Mouse (Mus musculus): Measurements from ENCODE around the gene Elf3.

Gene Elf3

DNA sequence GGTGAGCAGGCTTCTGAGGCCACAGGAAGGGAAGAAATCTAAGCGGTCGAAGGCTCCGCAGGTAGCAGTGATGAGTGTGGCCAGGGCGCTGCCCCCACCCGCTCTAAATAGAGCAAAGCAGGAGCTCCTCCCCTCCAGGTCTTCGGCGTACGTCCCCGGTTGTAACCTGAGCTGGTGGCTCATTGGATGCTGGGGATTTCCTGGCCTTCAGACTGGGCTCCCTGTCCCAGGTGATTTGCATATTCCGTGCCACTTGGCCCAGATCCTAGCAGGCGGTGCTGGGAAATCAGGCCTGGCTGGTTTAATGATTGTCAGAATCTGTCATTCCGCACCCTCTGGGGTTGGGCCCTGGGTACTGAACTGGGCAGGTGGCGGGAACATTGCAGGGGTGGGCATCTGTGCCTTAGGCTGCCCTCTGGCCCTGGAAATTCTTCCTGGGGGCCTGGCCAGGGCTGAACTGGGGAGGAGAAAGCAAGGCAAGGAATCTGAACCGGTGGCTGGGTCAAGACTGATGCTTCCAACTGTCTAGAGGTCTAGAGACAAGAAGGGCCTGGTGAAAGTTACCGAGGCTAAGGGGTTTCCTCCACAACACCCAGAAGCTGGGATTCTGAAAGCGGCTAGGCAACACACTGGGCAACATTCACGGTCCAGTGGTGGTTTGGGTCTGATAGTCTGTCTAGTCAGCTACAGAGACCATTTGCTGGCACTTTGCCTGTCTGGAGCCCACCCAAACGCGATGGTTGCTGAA lies at the start of gene Elf3:
Gene Elf3 (minus strand): TSS at position 189 of the 748 bp plus-strand sequence.
- no peak for DNase-seq (ENCODE audit: extremely low read depth, low read depth)

DNA sequence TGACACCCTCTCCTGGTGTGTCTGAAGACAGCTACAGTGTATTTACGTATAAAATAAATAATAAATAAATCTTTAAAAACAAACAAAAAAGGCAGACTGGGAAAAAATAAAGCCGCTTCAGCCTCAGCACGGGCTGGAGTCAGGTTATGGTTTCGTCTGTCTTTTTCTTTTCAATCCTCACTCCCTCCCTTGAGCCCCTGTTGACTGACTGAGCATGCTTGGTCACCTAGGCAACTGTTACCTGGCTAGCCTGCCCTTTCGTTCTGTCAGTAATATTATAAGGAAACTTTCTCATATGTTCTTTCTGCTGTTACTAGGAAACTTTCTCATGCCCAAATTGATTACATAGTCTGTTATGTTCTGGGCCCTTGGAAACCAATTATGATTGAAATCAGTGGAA lies 32.5 kb upstream of the Elf3 start:
- no peak for DNase-seq (ENCODE audit: extremely low read depth, low read depth)

DNA sequence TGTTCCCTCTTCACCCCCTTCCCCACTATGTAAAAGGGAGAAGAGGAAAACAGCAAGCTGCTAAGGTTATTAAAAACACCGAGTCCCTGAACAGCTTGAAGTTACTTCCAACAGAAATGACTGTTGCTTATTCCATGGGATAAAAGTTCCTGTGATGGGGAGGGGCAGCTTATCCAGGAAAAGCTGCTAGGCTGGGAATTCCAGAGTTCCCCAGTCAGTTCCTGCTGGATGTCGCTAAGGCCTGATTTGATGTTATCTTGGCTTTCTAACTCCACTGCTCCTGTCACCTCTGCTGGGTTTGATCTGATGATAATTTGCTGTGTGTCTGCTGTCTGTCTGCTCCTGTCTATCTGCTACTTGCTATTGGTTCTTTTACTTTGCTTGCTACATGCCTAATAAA lies 27.9 kb upstream of the Elf3 start:
- no peak for DNase-seq (ENCODE audit: extremely low read depth, low read depth)

DNA sequence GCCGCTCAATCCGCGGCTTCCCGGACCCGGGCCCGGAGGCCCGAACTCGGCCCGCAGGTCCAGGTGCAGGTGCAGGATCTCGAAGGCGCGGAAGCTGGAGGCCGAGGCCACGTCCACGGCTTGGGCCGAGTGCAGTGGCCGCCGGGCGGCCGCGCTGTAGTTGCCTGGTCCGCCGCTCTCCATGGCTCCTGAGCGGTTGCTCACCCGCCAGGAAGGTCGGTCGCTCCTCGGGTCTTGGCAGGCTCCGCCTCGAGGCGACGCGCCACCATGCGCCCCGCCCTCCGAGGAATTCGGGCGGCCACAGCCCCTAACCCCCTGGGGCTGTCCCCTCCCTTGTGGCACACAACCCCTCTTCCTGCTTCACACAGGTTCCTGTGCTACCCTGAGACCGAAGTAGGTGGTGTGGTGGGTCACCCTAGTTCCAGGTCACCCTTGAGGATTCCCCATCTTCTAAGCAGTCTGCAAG lies 25.5 kb upstream of the Elf3 start, which contains the start of gene Rnpep:
Gene Rnpep (minus strand): TSS at position 259 of the 466 bp plus-strand sequence.
- peak; percentile 22 for DNase-seq (ENCODE audit: extremely low read depth, low read depth)

DNA sequence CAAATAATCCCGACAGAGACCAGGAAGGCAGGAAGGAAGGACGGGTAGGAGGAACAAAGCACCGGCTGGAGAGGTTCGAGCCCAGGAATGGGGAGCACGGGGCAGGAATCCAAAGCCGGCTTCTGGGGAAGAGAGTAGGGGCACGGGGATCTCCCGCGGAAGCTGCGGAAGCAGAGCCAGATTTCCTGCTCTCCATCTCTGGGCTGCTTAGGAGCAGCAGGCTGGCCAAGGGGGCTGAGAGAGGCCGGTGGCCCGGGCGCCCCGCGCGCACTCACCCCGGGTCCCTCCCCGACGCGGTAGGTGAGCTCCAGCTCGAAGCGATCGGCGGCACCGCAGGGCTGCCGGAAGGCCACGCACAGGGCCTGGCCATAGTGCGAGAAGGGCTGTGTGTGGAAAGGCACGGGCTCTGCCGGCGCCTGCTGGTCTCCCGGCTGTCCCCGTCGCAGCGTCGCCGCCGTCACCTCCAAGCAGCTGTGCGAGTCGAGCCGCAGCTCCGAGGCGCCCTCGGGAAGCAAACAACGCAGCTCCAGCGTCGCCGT lies 25.0 kb upstream of the Elf3 start:
- no peak for DNase-seq (ENCODE audit: extremely low read depth, low read depth)

DNA sequence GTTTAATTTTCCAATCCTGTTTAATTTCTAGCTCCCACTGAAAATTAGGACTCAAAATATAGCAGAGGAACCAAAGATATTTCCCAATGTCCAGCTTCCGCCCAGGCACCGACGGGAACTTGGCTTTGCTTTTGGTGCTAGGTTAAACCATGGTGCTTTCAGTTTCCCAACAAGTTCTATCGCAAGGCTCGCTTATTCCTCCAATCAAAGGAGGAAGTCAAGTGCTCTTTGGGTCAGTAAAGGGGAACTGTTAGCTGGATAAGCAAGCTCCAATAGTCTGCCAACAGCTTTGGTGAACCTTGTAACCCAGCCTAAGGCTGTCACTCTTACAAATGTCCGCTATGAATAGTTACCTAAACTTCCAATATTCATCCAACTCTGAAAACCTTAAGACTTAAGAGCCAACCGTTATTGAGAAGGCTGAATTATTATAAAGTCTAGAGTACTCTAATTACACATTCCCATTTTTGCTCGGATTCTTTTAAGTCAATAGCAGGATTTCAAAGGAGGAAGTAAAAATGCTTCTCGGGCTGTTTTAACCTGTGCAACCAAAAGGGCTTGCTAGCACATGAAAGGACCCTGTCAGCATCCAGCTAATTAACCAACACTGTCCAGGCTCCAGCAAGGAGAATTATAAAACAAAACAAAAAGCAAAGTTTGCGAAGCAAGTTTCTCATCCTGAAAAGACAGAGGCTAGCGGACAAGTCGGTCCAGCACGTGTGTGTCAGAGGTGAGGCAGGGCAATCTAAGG lies 24.3 kb upstream of the Elf3 start:
- DNase-seq (ENCODE audit: extremely low read depth, low read depth) = peak; percentile 70

DNA sequence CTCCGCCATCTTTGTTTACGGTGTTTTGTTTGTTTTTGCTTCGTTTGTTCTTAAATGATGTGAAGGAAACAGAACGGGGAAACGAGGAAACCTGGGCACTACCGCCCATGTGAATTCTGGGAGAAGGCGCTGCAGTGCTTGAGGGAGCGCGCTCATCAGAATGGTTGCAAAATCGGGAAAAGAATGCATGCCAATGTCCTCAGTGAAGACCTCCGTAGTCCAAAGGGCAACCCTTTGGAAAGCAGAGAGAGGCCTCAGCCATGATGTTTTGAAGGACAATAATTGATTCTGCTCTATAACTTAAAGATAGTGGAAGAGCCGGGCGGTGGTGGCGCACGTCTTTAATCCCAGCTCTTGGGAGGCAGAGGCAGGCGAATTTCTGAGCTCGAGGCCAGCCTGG lies 23.5 kb upstream of the Elf3 start:
- DNase-seq (ENCODE audit: extremely low read depth, low read depth) = no peak

DNA sequence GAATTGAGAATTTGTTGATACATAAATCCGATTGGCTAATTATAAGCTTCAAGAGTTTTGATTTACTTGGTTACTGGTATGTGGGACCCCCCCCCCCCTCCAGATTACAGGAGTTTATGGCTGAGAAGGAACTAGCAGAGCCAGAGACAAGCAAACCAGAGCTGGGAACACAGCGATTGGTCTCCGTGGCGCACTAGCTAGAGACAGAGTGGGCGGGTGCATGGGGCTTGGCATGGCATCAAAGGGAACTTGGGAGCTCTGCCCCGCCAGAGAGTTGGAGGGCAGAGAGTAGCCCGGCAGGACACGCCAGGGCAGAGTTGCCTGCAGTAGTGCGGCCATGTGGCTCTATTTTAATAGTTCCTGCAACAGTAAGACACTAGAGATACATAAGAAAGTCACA lies 22.3 kb upstream of the Elf3 start:
- DNase-seq (ENCODE audit: extremely low read depth, low read depth) = no peak

DNA sequence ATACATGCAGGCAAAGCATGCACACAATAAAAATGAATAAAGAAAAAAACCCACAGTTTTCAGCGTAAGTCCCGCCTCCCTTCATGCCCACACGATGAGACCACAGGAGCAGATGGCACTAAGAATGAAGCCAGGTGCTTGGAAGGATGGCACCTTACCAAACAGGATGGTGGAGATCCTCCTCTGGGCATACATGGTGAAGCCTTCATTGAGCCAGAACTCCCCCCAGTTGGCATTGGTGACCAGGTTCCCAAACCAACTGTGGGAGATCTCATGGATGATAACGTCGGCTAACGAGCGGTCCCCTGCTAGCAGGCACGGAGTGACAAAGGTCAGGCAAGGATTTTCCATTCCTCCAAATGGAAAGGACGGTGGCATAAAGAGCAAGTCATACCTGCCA lies 13.0 kb upstream of the Elf3 start:
- no peak for DNase-seq (ENCODE audit: extremely low read depth, low read depth)

DNA sequence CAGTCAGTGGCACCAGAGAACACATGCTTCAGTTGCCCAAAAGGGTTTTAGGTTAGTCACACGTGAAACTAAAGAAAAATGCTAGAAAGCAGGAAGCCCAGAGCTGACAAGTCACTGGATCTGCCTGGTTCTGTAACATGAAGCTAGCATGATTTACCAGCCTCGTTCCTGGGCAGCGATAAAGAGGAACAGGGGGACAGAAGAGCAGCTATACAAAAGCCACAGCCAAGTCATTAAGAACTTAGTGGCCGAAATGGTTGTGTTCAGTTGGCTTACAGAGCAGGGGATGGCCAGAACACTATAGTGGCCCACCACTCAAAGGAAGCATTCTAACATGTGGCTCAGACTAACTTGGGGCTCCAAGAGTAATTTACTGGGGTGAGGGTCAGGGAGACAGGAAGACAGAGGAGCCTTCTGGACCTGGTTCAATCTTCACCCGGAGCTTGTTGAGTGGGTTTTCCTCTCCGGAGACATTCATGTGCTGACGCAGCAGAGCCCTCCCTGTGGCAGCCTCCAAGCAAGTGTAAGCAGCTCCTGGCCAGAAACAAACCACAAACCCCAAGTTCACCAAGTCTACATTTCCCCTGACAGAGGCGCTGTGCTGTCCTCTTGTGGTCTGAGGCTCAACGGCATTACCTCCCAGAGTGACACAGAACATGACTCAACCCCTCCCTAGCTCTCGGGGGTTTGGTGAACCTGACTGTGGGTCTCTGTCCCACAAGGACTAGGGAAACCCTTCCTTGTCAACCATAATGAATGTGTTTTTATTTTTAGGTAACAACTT lies 9.5 kb upstream of the Elf3 start:
- DNase-seq (ENCODE audit: extremely low read depth, low read depth) = no peak

DNA sequence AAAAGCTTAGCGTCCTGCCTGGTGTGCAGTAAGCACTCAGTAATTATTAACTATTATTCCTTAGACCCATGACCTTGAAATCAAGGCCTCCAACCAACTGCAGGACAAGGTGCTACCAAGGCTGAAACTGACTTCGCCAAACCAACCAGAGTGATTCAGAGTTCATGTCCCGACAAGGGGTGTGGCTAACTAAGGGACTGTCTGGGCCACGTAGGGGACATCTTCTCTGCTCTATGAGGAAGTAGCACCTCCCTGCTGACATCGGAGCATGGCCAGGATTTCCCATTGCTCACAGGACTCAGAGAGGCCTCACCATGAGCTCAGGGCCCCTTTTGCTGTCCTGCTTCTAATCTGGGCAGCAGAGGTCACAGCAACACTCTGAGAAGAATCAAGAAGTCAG lies 7.5 kb upstream of the Elf3 start:
- no peak for DNase-seq (ENCODE audit: extremely low read depth, low read depth)

DNA sequence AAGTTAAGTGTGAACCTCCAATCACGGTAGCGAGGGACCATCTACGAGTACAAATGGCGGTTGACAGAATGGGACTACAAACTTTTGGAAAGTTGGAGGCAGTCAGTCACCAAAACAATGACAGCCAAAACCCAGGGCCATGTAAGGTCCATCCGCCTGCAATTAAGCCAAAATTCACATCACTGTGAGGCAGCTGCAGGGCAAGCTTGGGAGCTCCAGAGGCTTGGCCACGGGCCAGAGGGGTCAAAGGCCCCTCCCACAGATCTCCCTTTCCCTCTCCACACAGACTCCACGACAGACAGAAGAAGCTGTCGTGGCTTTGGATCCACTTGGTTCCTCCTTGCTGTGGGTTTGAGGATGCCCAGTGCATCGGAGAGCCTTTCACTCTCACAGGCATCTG lies 4.9 kb upstream of the Elf3 start:
- DNase-seq (ENCODE audit: extremely low read depth, low read depth) = no peak

DNA sequence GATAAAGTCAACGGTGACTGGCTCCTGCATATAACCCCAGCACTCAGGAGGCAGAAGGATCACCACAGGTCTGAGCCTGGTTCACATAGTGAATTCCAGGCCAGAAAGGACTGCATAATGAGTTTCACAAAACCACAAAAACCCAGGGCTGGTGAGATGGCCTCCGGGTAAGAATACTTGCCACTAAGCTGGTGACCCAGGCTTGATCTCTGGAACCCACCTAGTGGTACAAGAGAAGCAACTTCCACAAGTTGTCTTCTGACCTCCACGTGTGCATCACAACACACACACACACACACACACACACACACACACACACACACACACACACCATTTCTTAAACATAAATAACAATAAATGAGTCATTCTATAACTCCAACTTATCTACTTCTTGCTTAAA lies 4.0 kb upstream of the Elf3 start:
- DNase-seq (ENCODE audit: extremely low read depth, low read depth) = no peak

DNA sequence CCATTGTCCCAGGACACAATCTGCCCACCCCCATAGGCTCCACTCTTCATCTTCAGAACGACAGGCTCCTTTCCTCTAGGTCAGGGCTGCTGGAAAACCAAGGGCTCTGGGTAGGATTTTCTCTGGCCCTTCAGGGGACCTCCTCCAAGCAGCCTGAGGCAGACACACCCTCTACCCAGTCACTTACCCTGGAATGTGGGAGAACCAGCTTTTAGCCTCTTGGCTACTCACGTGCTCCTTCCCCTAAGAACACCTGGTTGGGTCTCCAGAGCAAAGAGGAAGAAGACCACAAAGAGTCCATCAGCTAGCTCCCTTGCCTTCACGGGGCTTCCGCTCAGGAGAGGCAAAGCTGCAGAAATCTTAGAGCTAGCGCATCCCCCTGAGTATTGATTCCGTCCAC lies 2.6 kb upstream of the Elf3 start:
- no peak for DNase-seq (ENCODE audit: extremely low read depth, low read depth)

DNA sequence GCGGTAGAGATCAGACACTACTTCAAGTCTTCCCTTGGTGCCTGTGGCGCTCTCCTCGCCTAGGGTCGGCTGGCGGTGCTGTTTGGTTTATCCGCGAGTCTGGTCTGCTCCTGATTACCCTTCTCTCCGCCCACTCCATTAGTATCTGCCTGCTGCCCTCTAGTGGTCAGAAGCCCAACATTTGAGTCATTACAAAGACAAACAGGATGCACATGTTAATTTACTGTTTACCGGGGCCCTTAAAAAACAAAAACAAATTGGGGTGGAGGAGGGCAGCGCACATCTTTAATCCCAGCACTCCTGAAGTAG lies 714 bp upstream of the Elf3 start:
- DNase-seq (ENCODE audit: extremely low read depth, low read depth) = peak; percentile 70

DNA sequence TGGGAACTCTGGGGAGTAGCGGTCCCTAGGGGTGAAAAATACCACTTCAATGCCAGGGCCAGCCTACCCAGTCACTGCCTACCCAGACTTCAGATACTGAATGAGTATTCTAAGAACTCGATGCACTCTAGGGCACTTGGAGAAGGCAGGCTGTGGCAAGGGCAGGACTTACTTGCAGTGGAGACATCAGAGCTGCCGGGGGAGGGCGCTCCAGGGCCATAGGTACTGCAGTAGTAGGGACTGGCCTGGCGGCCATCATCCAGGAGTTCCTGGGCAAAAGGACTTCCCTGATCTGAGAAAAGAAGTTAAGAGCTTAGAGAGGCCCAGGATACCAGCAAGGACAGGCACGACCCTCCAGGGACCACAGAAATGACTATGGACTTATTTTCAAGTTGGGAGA lies 2.1 kb downstream of the Elf3 start:
- DNase-seq (ENCODE audit: extremely low read depth, low read depth) = no peak

DNA sequence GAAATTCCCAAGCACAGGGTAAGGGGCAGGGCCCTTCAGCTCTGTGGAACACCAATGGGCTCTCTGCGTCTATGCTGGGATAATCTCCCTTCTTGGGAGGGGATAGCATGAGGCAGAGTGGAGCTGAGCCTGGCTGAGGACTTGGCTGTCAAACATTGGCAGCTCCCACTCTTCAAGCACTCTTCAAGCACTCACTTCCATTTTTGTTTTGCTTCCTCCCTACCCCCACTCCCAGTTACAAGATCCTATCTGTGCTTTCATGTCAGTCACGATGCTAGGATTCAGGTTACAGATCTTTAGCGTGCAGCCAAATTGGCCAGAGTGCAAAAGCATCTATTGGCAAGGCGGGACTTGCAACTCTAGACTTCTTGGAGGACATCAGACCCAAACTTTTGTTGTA lies 5.5 kb downstream of the Elf3 start:
- DNase-seq (ENCODE audit: extremely low read depth, low read depth) = no peak

DNA sequence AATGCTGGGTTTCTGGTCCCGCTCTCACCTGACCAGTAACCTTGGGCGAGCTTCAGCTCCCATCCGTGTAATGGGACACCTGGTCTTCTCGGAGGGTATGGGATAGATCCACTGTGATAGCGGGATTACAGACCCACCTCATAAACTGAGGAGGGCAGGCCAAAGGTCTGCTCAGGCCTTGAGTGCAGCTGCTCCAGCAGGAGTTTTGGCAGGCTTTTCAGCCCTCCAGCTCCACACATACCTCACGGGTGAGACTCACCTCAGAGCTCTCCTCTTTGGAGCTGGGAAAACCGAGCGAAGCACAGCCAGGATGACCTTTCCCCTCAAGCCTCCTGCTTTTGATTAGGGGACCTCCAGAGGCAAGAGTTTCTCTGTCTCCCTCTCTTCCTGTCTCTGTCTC lies 7.0 kb downstream of the Elf3 start:
- DNase-seq (ENCODE audit: extremely low read depth, low read depth) = no peak

DNA sequence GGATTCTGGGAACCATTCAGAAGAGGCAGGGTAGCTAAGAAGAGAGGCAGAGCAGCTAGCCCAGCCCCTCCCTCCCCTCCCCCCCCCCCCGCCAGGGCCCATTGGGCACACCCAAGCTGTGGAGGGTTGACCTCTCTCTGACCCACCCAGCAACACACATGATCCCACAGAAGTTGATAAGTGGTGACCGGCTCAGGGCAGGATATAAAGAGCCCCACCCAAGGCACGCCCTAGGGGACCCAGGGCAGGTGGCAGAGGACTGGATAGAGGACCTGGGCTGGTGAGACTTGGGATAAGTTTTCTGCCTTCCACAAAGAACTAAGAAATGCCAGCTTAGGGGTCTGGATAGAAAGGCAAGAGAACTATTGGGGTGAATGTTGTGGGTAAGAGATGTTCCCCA lies 7.7 kb downstream of the Elf3 start:
- peak; percentile 20 for DNase-seq (ENCODE audit: extremely low read depth, low read depth)

DNA sequence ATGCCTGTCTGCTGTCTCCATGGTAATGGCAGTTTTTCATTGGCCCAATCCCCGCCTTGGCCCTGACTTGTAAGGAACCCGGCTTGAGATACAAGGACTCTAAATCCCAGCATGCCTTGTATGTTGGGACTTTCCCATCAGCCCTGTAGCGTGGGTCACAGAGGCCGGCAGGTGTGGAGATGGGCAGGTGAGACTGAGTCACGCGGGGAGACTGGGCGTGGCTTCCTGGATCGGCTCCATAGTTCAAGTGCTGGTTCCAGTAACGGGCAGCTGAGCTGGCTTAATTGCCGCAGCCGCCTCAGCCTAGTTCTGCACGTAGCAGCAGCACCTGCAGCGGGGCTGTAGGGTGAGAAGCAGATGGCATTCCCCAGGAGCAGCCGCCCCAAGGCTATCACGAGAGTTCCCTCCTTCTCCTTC lies 9.9 kb downstream of the Elf3 start:
- DNase-seq (ENCODE audit: extremely low read depth, low read depth) = no peak

DNA sequence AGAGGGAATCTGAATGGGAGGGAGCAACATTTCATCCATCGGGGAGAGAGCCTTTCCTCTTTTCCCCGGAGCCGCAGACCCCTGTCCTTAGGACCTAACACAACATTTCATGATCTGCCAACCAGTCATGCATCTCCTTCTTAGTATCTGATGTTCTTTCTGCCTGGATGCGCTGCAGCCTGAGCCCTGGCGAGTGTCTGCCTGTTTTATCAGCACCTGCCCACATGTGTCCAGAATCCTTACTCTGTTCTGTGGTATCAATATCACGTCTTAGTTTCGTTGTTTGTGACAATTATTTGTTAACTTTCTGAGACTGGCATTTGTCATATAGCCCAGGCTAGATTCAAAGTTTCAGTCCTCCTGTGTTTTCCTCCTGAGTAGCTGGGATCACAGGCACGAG lies 14.4 kb downstream of the Elf3 start:
- no peak for DNase-seq (ENCODE audit: extremely low read depth, low read depth)

DNA sequence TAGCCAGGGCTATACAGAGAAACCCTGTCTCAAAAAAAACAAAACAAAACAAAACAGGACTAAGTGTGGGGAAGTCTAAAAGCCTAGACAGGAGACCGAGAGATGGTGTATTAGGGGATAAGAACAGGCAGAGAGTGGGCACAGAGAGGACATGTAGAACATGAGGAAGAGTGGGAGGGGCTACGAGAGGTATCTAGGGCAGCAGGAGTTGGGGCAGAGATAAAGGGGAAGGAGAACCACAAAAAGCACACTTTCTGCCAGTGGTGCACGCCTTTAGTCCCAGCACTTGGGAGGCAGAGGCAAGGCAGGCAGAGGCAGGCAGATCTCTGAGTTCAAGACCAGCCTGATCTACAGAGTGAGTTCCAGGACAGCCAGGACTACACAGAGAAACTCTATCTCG lies 18.2 kb downstream of the Elf3 start:
- DNase-seq (ENCODE audit: extremely low read depth, low read depth) = peak; percentile 66
